Mouse (Mus musculus): ENCODE data around the gene Olfr1497. TPM values are rescaled to one million over a fixed set of nuclear protein-coding genes. Genes with fewer than 3 reads are reported as not detected.

Olfr1497 gene
- polyA plus RNA-seq, 1 experiment from 2014 or later: not detected

DNA sequence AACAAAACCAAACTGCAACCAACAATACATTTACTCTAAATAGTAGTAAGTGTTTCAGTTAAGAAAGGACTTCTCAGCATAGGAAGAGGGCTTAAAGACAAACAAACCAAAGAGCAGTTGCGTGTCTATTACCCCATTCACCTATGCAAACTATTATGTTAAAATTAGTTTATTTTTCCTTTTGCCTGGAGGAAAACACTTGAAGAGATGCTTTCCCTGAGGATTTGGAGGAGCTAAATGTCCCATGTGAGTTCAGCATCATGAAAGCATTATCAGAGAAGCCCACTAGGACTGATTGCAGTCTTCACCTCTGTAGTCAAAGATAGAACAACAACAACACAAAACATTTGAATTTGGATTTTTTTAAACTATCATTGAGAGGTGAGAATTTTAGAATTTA, 20.4 kb downstream of the Olfr1497 start, which contains the start of gene Olfr1496:
TSS of gene Olfr1496 (plus strand) at position 301 of the 400 bp plus-strand sequence.
- no peak for ATAC-seq (ENCODE audit: insufficient number of reproducible peaks, insufficient read depth, low FRiP score, low read depth)
- H3K9ac ChIP-seq (ENCODE audit: low read length): no peak within 1 kb of the TSS
- no peaks in the 10 kb centered on the region for H3K36me3 ChIP-seq (ENCODE audit: control insufficient read depth, insufficient read depth, low read length)
- H3K4me1 ChIP-seq (ENCODE audit: control insufficient read depth in 2 of 2, insufficient read depth in 2 of 2, low read length in 2 of 2): no peaks in the 10 kb centered on the region
- no peak within 1 kb of the TSS for H3K4me2 ChIP-seq (ENCODE audit: low read length)
- H3K9me3 ChIP-seq (ENCODE audit: control insufficient read depth, low read length): no peaks in the 10 kb centered on the region
- H3K4me3 ChIP-seq (ENCODE audit: control insufficient read depth in 1 of 2, insufficient read depth in 1 of 2, low read depth in 1 of 2, low read length in 2 of 2): no peak within 1 kb of the TSS
- no peak within 1 kb of the TSS for H3K27ac ChIP-seq (replicated peaks in 1 of 2; ENCODE audit: control insufficient read depth in 1 of 2, insufficient read depth in 1 of 2, low read depth in 2 of 2, low read length in 2 of 2)
- no peaks in the 10 kb centered on the region for H3K27me3 ChIP-seq (ENCODE audit: control insufficient read depth, insufficient read depth, low read length)
- WGBS: 76% methylated on average over 1 of the region's 1 CpGs

DNA sequence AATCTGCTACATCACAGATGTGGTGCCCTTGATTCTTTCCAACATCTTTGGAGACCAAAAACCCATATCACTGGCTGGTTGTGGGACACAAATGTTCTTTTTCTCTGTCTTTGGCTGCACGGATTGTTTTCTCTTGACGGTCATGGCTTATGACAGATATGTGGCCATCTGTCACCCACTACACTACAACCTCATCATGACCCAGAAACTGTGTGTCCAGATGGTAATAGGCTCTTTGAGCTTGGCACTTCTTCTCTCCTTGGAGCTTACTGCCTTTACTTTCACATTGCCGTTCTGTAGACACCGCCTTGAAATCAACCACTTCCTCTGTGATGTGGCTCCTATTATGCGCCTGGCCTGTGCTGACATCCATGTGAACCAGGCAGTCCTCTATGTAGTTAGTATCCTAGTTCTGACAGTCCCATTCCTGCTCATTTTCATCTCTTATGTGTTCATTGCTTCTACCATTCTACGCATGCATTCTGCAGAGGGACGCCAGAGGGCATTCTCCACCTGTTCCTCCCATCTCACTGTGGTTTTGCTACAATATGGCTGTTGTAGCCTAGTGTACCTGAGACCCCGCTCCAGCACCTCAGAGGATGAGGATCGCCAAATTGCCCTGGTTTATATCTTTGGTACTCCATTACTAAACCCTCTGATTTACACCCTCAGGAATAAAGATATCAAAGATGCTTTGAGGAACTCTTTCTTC, 29.3 kb downstream of the Olfr1497 start:
- Histone ChIP-seq H3K9me3 (ENCODE audit: control insufficient read depth, low read length) (0 out of 2 replicates have a peak, but pooled peaks cover 3% of the 10 kb centered on the region), H3K27ac (replicated peaks in 1 of 2; ENCODE audit: control insufficient read depth in 1 of 2, insufficient read depth in 1 of 2, low read depth in 2 of 2, low read length in 2 of 2) (no peak overlapping the region), H3K36me3 (ENCODE audit: control insufficient read depth, insufficient read depth, low read length) (no peaks in the 10 kb centered on the region), H3K4me1 (ENCODE audit: control insufficient read depth in 2 of 2, insufficient read depth in 2 of 2, low read length in 2 of 2) (no peaks in the 10 kb centered on the region), H3K27me3 (ENCODE audit: control insufficient read depth, insufficient read depth, low read length) (no peaks in the 10 kb centered on the region), H3K9ac (ENCODE audit: low read length) (no peak overlapping the region), H3K4me3 (ENCODE audit: control insufficient read depth in 1 of 2, insufficient read depth in 1 of 2, low read depth in 1 of 2, low read length in 2 of 2) (no peak overlapping the region), H3K4me2 (ENCODE audit: low read length) (no peak overlapping the region)
- no peak for ATAC-seq (ENCODE audit: insufficient number of reproducible peaks, insufficient read depth, low FRiP score, low read depth)
- 81% methylated on average over 9 of the region's 9 CpGs for WGBS

DNA sequence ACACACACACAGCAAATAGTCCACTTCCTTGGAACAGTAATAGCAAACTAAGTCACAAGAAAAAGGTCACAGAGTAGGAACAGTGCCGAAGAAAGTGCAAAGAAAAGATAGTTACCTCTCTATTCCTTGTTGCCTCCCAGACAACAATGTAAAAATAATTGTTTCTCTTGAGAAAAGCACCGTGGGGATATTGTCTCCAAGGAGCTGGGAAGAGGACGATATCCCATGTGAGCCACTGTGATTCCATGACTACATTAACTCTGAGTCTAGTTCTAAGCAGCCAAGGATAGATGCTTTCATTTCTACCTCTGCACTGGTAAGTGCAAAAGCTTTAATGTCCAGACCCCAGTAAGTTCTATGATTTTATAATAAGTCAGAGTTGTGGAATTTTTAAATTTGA, 33.7 kb downstream of the Olfr1497 start, which contains the start of gene Olfr1495:
TSS of gene Olfr1495 (plus strand) at position 301 of the 400 bp plus-strand sequence.
- no peak for ATAC-seq (ENCODE audit: insufficient number of reproducible peaks, insufficient read depth, low FRiP score, low read depth)
- no peaks in the 10 kb centered on the region for H3K36me3 ChIP-seq (ENCODE audit: control insufficient read depth, insufficient read depth, low read length)
- H3K4me3 ChIP-seq (ENCODE audit: control insufficient read depth in 1 of 2, insufficient read depth in 1 of 2, low read depth in 1 of 2, low read length in 2 of 2): no peak within 1 kb of the TSS
- no peaks in the 10 kb centered on the region for H3K4me1 ChIP-seq (ENCODE audit: control insufficient read depth in 2 of 2, insufficient read depth in 2 of 2, low read length in 2 of 2)
- no peaks in the 10 kb centered on the region for H3K27me3 ChIP-seq (ENCODE audit: control insufficient read depth, insufficient read depth, low read length)
- H3K27ac ChIP-seq (replicated peaks in 1 of 2; ENCODE audit: control insufficient read depth in 1 of 2, insufficient read depth in 1 of 2, low read depth in 2 of 2, low read length in 2 of 2): no peak within 1 kb of the TSS
- H3K9me3 ChIP-seq (ENCODE audit: control insufficient read depth, low read length): 0 out of 2 replicates have a peak, but pooled peaks cover 3% of the 10 kb centered on the region
- no peak within 1 kb of the TSS for H3K9ac ChIP-seq (ENCODE audit: low read length)
- 59% methylated on average over 3 of the region's 3 CpGs for WGBS
- H3K4me2 ChIP-seq (ENCODE audit: low read length): no peak within 1 kb of the TSS

DNA sequence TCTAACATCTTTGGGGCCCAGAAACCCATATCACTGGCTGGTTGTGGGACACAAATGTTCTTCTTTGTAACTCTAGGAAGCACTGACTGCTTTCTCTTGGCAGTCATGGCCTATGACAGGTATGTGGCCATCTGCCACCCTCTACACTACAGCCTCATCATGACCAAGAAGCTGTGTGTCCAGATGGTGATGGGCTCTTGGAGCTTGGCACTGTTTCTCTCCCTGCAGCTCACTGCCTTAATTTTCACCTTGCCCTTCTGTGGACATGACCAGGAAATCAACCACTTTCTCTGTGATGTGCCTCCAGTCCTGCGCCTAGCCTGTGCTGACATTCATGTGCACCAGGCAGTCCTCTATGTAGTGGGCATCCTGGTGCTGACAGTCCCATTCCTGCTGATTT, 48.6 kb downstream of the Olfr1497 start:
- Histone ChIP-seq H3K27me3 (ENCODE audit: control insufficient read depth, insufficient read depth, low read length) (no peaks in the 10 kb centered on the region), H3K4me1 (ENCODE audit: control insufficient read depth in 2 of 2, insufficient read depth in 2 of 2, low read length in 2 of 2) (no peaks in the 10 kb centered on the region), H3K27ac (replicated peaks in 1 of 2; ENCODE audit: control insufficient read depth in 1 of 2, insufficient read depth in 1 of 2, low read depth in 2 of 2, low read length in 2 of 2) (no peak overlapping the region), H3K9me3 (ENCODE audit: control insufficient read depth, low read length) (no peaks in the 10 kb centered on the region), H3K9ac (ENCODE audit: low read length) (no peak overlapping the region), H3K36me3 (ENCODE audit: control insufficient read depth, insufficient read depth, low read length) (no peaks in the 10 kb centered on the region), H3K4me2 (ENCODE audit: low read length) (no peak overlapping the region), H3K4me3 (ENCODE audit: control insufficient read depth in 1 of 2, insufficient read depth in 1 of 2, low read depth in 1 of 2, low read length in 2 of 2) (no peak overlapping the region)
- WGBS: 67% methylated on average over 1 of the region's 1 CpGs
- no peak for ATAC-seq (ENCODE audit: insufficient number of reproducible peaks, insufficient read depth, low FRiP score, low read depth)

Other genes starting within 250 kb of the Olfr1497 start
- gene Olfr1484, start 214.7 kb downstream of the Olfr1497 start, polyA plus RNA-seq (2014; fragmentation: Nextera tagmentation; extraction: Ambion mirVana): not detected in 2 replicates
- not detected in 2 replicates for gene Olfr1487, start 180.8 kb downstream of the Olfr1497 start, polyA plus RNA-seq (2014; fragmentation: Nextera tagmentation; extraction: Ambion mirVana)
- gene Olfr1489, start 166.6 kb downstream of the Olfr1497 start, polyA plus RNA-seq (2014; fragmentation: Nextera tagmentation; extraction: Ambion mirVana): not detected in 2 replicates
- gene Olfr1490, start 147.1 kb downstream of the Olfr1497 start, polyA plus RNA-seq (2014; fragmentation: Nextera tagmentation; extraction: Ambion mirVana): not detected in 2 replicates
- not detected in 2 replicates for gene Olfr1491, start 100.9 kb downstream of the Olfr1497 start, polyA plus RNA-seq (2014; fragmentation: Nextera tagmentation; extraction: Ambion mirVana)
- not detected in 2 replicates for gene Olfr1493-ps1, start 74.9 kb downstream of the Olfr1497 start, polyA plus RNA-seq (2014; fragmentation: Nextera tagmentation; extraction: Ambion mirVana)
- not detected in 2 replicates for gene Olfr1494, start 58.5 kb downstream of the Olfr1497 start, polyA plus RNA-seq (2014; fragmentation: Nextera tagmentation; extraction: Ambion mirVana)
- not detected in 2 replicates for gene Olfr1495, start 33.6 kb downstream of the Olfr1497 start, polyA plus RNA-seq (2014; fragmentation: Nextera tagmentation; extraction: Ambion mirVana)
- gene Olfr1496, start 20.3 kb downstream of the Olfr1497 start, polyA plus RNA-seq (2014; fragmentation: Nextera tagmentation; extraction: Ambion mirVana): not detected in 2 replicates
- not detected in 2 replicates for gene Olfr1499, start 21.2 kb upstream of the Olfr1497 start, polyA plus RNA-seq (2014; fragmentation: Nextera tagmentation; extraction: Ambion mirVana)
- gene Olfr1500, start 32.3 kb upstream of the Olfr1497 start, polyA plus RNA-seq (2014; fragmentation: Nextera tagmentation; extraction: Ambion mirVana): not detected in 2 replicates
- gene Olfr1501, start 52.5 kb upstream of the Olfr1497 start, polyA plus RNA-seq (2014; fragmentation: Nextera tagmentation; extraction: Ambion mirVana): not detected in 2 replicates
- not detected in 2 replicates for gene Olfr1502, start 63.6 kb upstream of the Olfr1497 start, polyA plus RNA-seq (2014; fragmentation: Nextera tagmentation; extraction: Ambion mirVana)
- not detected in 2 replicates for gene Olfr1504, start 99.7 kb upstream of the Olfr1497 start, polyA plus RNA-seq (2014; fragmentation: Nextera tagmentation; extraction: Ambion mirVana)
- not detected in 2 replicates for gene Olfr1505, start 115.3 kb upstream of the Olfr1497 start, polyA plus RNA-seq (2014; fragmentation: Nextera tagmentation; extraction: Ambion mirVana)